Mouse (Mus musculus): ENCODE data around the gene Mical3.

Mical3 gene

GRCm38 (mm10) chr6:120999860-121000526 lies 130.8 kb downstream of the Mical3 start:
- DNase-seq, result no peak

- DNase-seq, result no peak
Observed at GRCm38 (mm10) chr6:120999087-120999486, 131.7 kb downstream of the Mical3 start.

GRCm38 (mm10) chr6:120996607-120997006 lies 134.2 kb downstream of the Mical3 start:
- no peak for DNase-seq

- no peak for DNase-seq
Observed at GRCm38 (mm10) chr6:120995541-120995940, 135.3 kb downstream of the Mical3 start.

GRCm38 (mm10) chr6:120991857-120992256 lies 138.9 kb downstream of the Mical3 start:
- no peak for DNase-seq

GRCm38 (mm10) chr6:120987571-120988084 lies 143.2 kb downstream of the Mical3 start:
- no peak for DNase-seq

- DNase-seq, result no peak
Observed at GRCm38 (mm10) chr6:120987164-120987563, 143.6 kb downstream of the Mical3 start.

- DNase-seq, result no peak
Observed at GRCm38 (mm10) chr6:120986172-120986571, 144.6 kb downstream of the Mical3 start.

GRCm38 (mm10) chr6:120982314-120982713 lies 148.5 kb downstream of the Mical3 start:
- no peak for DNase-seq

GRCm38 (mm10) chr6:120981537-120981936 lies 149.3 kb downstream of the Mical3 start:
- DNase-seq, result no peak

- peak; percentile 11 to 33 for DNase-seq
Observed at GRCm38 (mm10) chr6:120978019-120978621, 152.7 kb downstream of the Mical3 start.

- no peak for DNase-seq
Observed at GRCm38 (mm10) chr6:120976991-120977390, 153.8 kb downstream of the Mical3 start.

- DNase-seq, result no peak
Observed at GRCm38 (mm10) chr6:120976097-120976496, 154.7 kb downstream of the Mical3 start.

GRCm38 (mm10) chr6:120971797-120972590 lies 158.8 kb downstream of the Mical3 start:
- peak; percentile 75 to 86 for DNase-seq

- no peak for DNase-seq
Observed at GRCm38 (mm10) chr6:120970939-120971796, 159.6 kb downstream of the Mical3 start.

- DNase-seq, result no peak
Observed at GRCm38 (mm10) chr6:120965814-120966213, 165.0 kb downstream of the Mical3 start.

GRCm38 (mm10) chr6:120964179-120964578 lies 166.6 kb downstream of the Mical3 start:
- no peak for DNase-seq

- DNase-seq, result no peak
Observed at GRCm38 (mm10) chr6:120960338-120961030, 170.3 kb downstream of the Mical3 start.

GRCm38 (mm10) chr6:120957331-120957730 lies 173.5 kb downstream of the Mical3 start:
- no peak for DNase-seq

- no peak for DNase-seq
Observed at GRCm38 (mm10) chr6:120956259-120957161, 174.3 kb downstream of the Mical3 start.

- no peak for DNase-seq
Observed at GRCm38 (mm10) chr6:120955215-120955614, 175.6 kb downstream of the Mical3 start.

All from kidney, adult 8-10 months (tissue).